13 mouse cellular contexts compared by ENCODE assay signal in the genomic region with DNA sequence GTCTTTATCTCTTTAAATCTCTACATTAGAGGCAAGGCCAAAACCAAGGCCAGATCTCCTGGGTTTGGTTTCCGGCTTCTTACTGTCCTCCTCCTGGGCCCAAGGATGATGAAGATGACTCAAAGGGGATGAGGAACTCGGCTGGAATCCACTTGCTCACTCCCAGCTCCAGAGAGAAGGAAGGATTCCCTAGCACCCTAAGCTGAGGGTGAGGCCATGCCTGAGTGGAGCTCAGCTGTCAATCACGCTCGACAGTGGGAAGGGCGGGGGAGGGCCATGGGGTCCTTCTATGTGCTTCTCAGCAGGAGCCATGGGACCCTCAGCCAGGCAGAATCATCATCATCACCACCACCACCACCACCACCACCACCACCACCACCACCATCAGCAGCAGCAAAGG. TPM values are rescaled to one million over a fixed set of nuclear protein-coding genes. Genes with fewer than 3 reads are reported as not detected.
DNase-seq lines count a peak whose midpoint lies in the region; TF ChIP-seq lines count a peak whose summit lies in the region.
"Had no signal": no experiment of that assay in that cellular context is flagged by ENCODE, and none has a peak within 500 bp of the region (broad histone marks: within the 10 kb centered on the region; RNA-seq: fewer than 3 reads in every experiment).

No protein-coding gene starts in this region.

- no peaks in the 10 kb centered on the region for H3K36me3 ChIP-seq in heart, adult 2 months (ENCODE audit: control insufficient read depth, insufficient read depth, low read length)
- peaks cover 4% of the 10 kb centered on the region for H3K36me3 ChIP-seq in myocyte (ENCODE audit: control insufficient read depth, insufficient read depth)
- H3K36me3 ChIP-seq: neural tube, embryonic 15.5 days had no signal

- peak overlapping the region; percentile 55 for H3K27ac ChIP-seq in heart, adult 2 months
- H3K27ac ChIP-seq in left cerebral cortex, adult 2 months = peak overlapping the region; percentile 82
- H3K27ac ChIP-seq: limb, embryonic 12.5 days; neural tube, embryonic 15.5 days had no signal

- no peaks in the 10 kb centered on the region for H3K27me3 ChIP-seq in heart, adult 2 months (ENCODE audit: control insufficient read depth, insufficient read depth, low read length)
- no peaks in the 10 kb centered on the region for H3K27me3 ChIP-seq in myocyte (ENCODE audit: control insufficient read depth, insufficient read depth, insufficient read length)
- H3K27me3 ChIP-seq: limb, embryonic 12.5 days; neural tube, embryonic 15.5 days had no signal

- no peak overlapping the region for H3K9ac ChIP-seq in heart, adult 2 months (ENCODE audit: low read depth, low read length)
- H3K9ac ChIP-seq: limb, embryonic 12.5 days; neural tube, embryonic 15.5 days had no signal

- 62% methylated on average over 5 of the region's 5 CpGs for WGBS in heart, adult 2 months

- no peaks in the 10 kb centered on the region for H3K79me2 ChIP-seq in heart, adult 2 months (replicated peaks; ENCODE audit: control insufficient read depth, insufficient read depth, low read length)
- H3K79me2 ChIP-seq in myocyte (ENCODE audit: control insufficient read depth, insufficient read depth) = peaks cover 7% of the 10 kb centered on the region

- TF ChIP-seq POLR2A in heart, adult 2 months (IDR thresholded peaks at IDR 0.05; ENCODE audit: insufficient read depth, low read depth, low read length) = no peak
- no peak for TF ChIP-seq POLR2A in myocyte (IDR thresholded peaks at IDR 0.05; ENCODE audit: insufficient read length, low read depth)

- H3ac ChIP-seq in myocyte (ENCODE audit: control insufficient read depth, insufficient read length) = no peak overlapping the region

- H3K4me2 ChIP-seq in myocyte (ENCODE audit: low read depth) = peak overlapping the region; percentile 63
- H3K4me2 ChIP-seq: limb, embryonic 12.5 days; neural tube, embryonic 15.5 days had no signal

- no peak for DNase-seq in heart, adult 2 months
- no peak for DNase-seq in heart, adult 8-10 months (ENCODE audit: low spot score)
- no peak for DNase-seq in left cerebral cortex, adult 2 months (ENCODE audit: extremely low spot score in 1 of 2, low spot score in 2 of 2)
- DNase-seq in left cerebral cortex, postnatal 14 days (ENCODE audit: low spot score in 2 of 2) = no peak
- peak; percentile 72 for DNase-seq in adrenal gland, adult 8-10 months
- no peak for DNase-seq in retina, postnatal 1 day
- no peak for DNase-seq in ovary, postnatal 14 days (ENCODE audit: low spot score)
- DNase-seq: cerebellum, adult 8-10 months; layer of hippocampus, postnatal 36 days; thymus, postnatal 25 days had no signal

- TF ChIP-seq EP300 in heart, adult 2 months (IDR thresholded peaks at IDR 0.05; ENCODE audit: insufficient read depth, low read depth, low read length) = no peak

- intact Hi-C loops in heart, adult 2 months (cut with DNase I) = no loop called here
- intact Hi-C loops in left cerebral cortex, adult 2 months (cut with DNase I) = loop anchor here (5.0 kb wide), 1 partner anchor 595 kb away; no protein-coding TSS in a partner anchor
- intact Hi-C loops in left cerebral cortex, postnatal 14 days (cut with DNase I) = no loop called here

- H3K4me3 ChIP-seq in heart, adult 2 months = no peak overlapping the region
- no peak overlapping the region for H3K4me3 ChIP-seq in left cerebral cortex, adult 2 months
- H3K4me3 ChIP-seq in myocyte = no peak overlapping the region
- H3K4me3 ChIP-seq: limb, embryonic 12.5 days; neural tube, embryonic 15.5 days had no signal

- no peak for TF ChIP-seq CTCF in heart, adult 2 months (IDR thresholded peaks at IDR 0.05)
- no peak for TF ChIP-seq CTCF in left cerebral cortex, adult 2 months (IDR thresholded peaks at IDR 0.05)

- peaks cover 12% of the 10 kb centered on the region for H3K4me1 ChIP-seq in heart, adult 2 months (ENCODE audit: control insufficient read depth, insufficient read depth, low read length)

TF ChIP-seq in myocyte, 11 proteins besides CTCF, POLR2A, EP300 and RAD21:
- no peak for TF ChIP-seq USF1 (IDR thresholded peaks at IDR 0.05; ENCODE audit: low read depth)
- peak in 1 of 3 experiments; percentile 13 for TF ChIP-seq MYOD1 (IDR thresholded peaks at IDR 0.05; ENCODE audit: control insufficient read depth in 1 of 3, insufficient read length in 2 of 3, low read depth in 2 of 3)

RNA-seq across cellular contexts. Expression of gene Lrrc75a, which starts 10.9 kb away (rescaled TPM):
- 1 to 10 TPM; 3.3 to 4.2 TPM for total RNA-seq in heart, adult 2 months (2021)
- polyA plus RNA-seq in heart, adult 2 months (2012; rRNA removed) = 6.2 and 9.6 TPM in 2 replicates
- total RNA-seq in heart, adult 8-10 months (2022) = 1 to 10 TPM; 3.1 to 4.5 (median 3.7) TPM
- total RNA-seq in left cerebral cortex, adult 2 months (2021) = 10 to 100 TPM; 20.0 to 24.9 TPM
- total RNA-seq in left cerebral cortex, postnatal 14 days (2021) = 10 to 100 TPM; 16.4 to 16.8 TPM
- 10 to 100 TPM; 30.3 to 54.2 (median 37.9) TPM for total RNA-seq in adrenal gland, adult 8-10 months (2022)
- polyA plus RNA-seq in myocyte (2012; fragmentation: generic; extraction: Trizol) = 19.5 TPM

RNA-seq across cellular contexts. Expression of gene Mmgt2, which starts 11.1 kb away (rescaled TPM):
- 1 to 10 TPM; 5.8 to 8.6 TPM for total RNA-seq in heart, adult 2 months (2021)
- 8.7 and 8.9 TPM in 2 replicates for polyA plus RNA-seq in heart, adult 2 months (2012; rRNA removed)
- total RNA-seq in heart, adult 8-10 months (2022) = 1 to 10 TPM; 5.1 to 5.9 (median 5.7) TPM
- total RNA-seq in left cerebral cortex, adult 2 months (2021) = 10 to 100 TPM; 21.5 to 28.4 TPM
- total RNA-seq in left cerebral cortex, postnatal 14 days (2021) = 10 to 100 TPM; 23.4 to 24.2 TPM
- total RNA-seq in adrenal gland, adult 8-10 months (2022) = 10 to 100 TPM; 39.9 to 60.5 (median 52.3) TPM
- 29.2 TPM for polyA plus RNA-seq in myocyte (2012; fragmentation: generic; extraction: Trizol)
